Mouse (Mus musculus) limb, embryonic 13.5 days (tissue): ENCODE data around the gene Lpp. TPM values are rescaled to one million over a fixed set of nuclear protein-coding genes. Genes with fewer than 3 reads are reported as not detected.

Experiments
- ATAC-seq: fragments of 200-750 bp; cut with Nextera tagmentation; 2 replicates; pipeline ENCODE4 v1.8.0; 2017; ENCODE audit warnings: low read depth, moderate number of reproducible peaks, moderate TSS enrichment; ENCODE audit not compliant: low FRiP score
- H3K27ac ChIP-seq: fragments of 300-500 bp; sonication (generic); 2 replicates; pipeline ENCODE4 v1.5.1; 2015; ENCODE audit warnings: inconsistent platforms, mild to moderate bottlenecking, moderate library complexity
- H3K27me3 ChIP-seq: fragments of 300-500 bp; sonication (generic); 2 replicates; pipeline ENCODE4 v1.6.1; 2015; ENCODE audit warnings: mild to moderate bottlenecking, inconsistent platforms
- H3K36me3 ChIP-seq: fragments of 300-500 bp; sonication (generic); 2 replicates; pipeline ENCODE4 v1.6.1; 2015; ENCODE audit warnings: inconsistent platforms, mild to moderate bottlenecking, moderate library complexity
- H3K4me1 ChIP-seq: fragments of 300-500 bp; sonication (generic); 2 replicates; pipeline ENCODE4 v1.6.1; 2015; ENCODE audit warnings: inconsistent platforms
- H3K4me2 ChIP-seq: fragments of 300-500 bp; sonication (generic); replicated peaks from 2 replicates; pipeline ENCODE4 v1.6.1; 2015; ENCODE audit warnings: inconsistent platforms, mild to moderate bottlenecking, moderate library complexity
- H3K4me3 ChIP-seq: fragments of 300-500 bp; sonication (generic); 2 replicates; pipeline ENCODE4 v1.5.1; 2015; ENCODE audit warnings: moderate library complexity, mild to moderate bottlenecking, inconsistent platforms
- H3K9ac ChIP-seq: fragments of 300-500 bp; sonication (generic); 2 replicates; pipeline ENCODE4 v1.6.1; 2015; ENCODE audit warnings: mild to moderate bottlenecking, inconsistent platforms
- H3K9me3 ChIP-seq: fragments of 300-500 bp; sonication (generic); 2 replicates; pipeline ENCODE4 v1.6.1; 2016; ENCODE audit warnings: inconsistent platforms
- WGBS: fragments of 180-500 bp; shearing (Covaris S2); methylation state at CpG from one replicate; pipeline ENCODE4 v1.1.7; 2015; 5-methylcytosine and 5-hydroxymethylcytosine counted together
- polyA plus RNA-seq: library from polyadenylated mRNA; unstranded; fragments of >200 nt; fragmentation: Nextera tagmentation; extraction: Ambion mirVana; gene quantifications from 2 replicates; pipeline ENCODE4 v1.2.1, GENCODE M21; 2015

Lpp gene
- polyA plus RNA-seq, 1 experiment from 2014 or later: 56.0 TPM

DNA sequence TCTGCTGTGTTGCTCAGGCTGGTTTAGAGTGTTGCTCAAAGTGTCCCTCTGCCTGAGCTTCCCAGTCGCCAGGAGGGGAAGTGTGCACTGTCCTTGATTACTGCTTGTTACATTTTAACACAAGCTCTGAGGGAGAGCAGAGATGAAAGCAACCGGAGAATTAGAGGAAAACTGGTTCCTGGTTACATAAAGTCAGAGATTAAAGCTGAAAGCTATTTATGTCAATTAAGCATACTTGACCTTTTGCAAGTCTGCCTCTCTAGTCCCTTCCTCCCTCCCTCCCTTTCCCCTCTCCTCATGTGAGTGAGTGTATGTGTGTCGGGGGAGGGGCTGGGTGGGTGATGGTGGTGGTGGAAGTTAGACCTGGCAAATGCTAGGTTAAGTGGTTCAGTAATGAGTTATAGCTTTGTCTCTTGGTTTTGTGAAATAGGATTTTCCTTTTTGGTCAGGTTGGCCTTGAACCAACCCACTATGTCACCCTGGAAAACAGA lies 83.6 kb downstream of the Lpp start:
- Histone ChIP-seq H3K27ac (no peak overlapping the region), H3K4me1 (peaks cover 27% of the 10 kb centered on the region), H3K9me3 (no peaks in the 10 kb centered on the region), H3K36me3 (peaks cover 7% of the 10 kb centered on the region), H3K27me3 (no peaks in the 10 kb centered on the region), H3K4me3 (no peak overlapping the region), H3K9ac (no peak overlapping the region), H3K4me2 (no peak overlapping the region)
- ATAC-seq: no peak
- WGBS: 14% methylated on average over 3 of the region's 3 CpGs

DNA sequence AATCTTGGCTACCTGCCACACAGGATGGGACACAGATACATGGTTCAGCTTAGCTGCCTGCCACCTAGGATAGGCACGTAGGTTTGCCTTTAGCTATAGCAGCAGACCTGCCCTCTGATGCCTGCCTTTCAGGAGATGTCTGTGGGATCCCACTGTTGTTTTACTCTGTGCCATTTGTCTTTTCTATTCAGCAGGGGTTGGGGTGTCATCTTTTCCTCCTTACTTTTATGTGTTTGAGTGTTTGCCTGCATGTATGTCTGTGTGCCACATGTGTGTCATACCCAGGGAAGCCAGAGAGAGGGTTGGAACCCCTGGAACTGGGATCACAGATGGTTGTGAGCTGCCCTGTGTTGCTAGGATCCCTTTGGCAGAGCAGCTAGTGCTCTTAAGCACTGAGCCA lies 84.7 kb downstream of the Lpp start:
- Histone ChIP-seq H3K27ac (no peak overlapping the region), H3K9ac (no peak overlapping the region), H3K4me2 (no peak overlapping the region), H3K27me3 (no peaks in the 10 kb centered on the region), H3K36me3 (peaks cover 3% of the 10 kb centered on the region; the same call in 1 of the 2 replicates), H3K9me3 (no peaks in the 10 kb centered on the region), H3K4me3 (no peak overlapping the region), H3K4me1 (peaks cover 27% of the 10 kb centered on the region)
- ATAC-seq: no peak
- 79% methylated on average over 1 of the region's 1 CpGs for WGBS

DNA sequence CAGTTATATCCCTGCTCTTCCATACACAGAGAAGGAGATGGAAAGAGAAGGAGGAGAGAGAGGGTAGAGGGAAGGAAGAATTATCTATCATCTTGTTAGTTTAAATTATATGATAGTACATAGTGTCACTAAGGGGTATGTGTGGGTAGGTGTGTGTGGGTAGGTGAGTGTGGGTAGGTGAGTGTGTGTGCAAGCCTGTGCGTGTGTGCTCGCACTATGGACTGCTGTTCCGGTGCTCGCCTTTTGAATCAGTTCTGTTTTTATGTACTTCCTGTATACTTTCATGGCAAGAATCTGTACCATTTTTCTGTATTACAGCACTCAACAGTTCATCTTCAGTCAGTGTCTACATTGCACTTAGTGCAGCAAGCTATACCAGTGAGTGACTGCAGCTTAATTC lies 85.5 kb downstream of the Lpp start:
- Histone ChIP-seq H3K9me3 (no peaks in the 10 kb centered on the region), H3K27ac (no peak overlapping the region), H3K9ac (no peak overlapping the region), H3K36me3 (peaks cover 7% of the 10 kb centered on the region; the same call in 1 of the 2 replicates), H3K4me2 (no peak overlapping the region), H3K4me3 (no peak overlapping the region), H3K4me1 (peaks cover 27% of the 10 kb centered on the region), H3K27me3 (no peaks in the 10 kb centered on the region)
- no peak for ATAC-seq
- 84% methylated on average over 4 of the region's 4 CpGs for WGBS

DNA sequence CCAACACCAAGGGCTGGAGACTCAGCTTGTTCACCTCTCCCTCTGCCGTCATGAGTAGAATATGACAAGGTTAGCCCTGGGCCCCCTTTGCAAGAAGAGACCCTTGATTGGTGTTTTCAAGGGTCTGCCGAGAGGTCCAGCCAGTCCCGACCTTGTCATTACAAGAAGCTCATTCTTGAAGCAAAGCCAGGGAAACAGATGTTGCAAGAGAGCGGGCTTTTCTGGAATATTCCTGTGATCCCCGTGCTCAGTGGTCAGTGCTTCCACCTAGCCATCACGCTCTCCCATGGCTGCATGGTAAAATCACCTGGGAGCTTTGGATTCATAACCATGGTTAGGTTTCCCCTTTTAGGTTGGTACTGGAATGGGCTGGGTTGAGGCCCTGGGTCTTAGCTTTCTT lies 89.3 kb downstream of the Lpp start:
- Histone ChIP-seq H3K4me2 (no peak overlapping the region), H3K9ac (no peak overlapping the region), H3K36me3 (peaks cover 7% of the 10 kb centered on the region; the same call in 1 of the 2 replicates), H3K4me3 (no peak overlapping the region), H3K4me1 (peaks cover 10% of the 10 kb centered on the region), H3K9me3 (no peaks in the 10 kb centered on the region), H3K27me3 (no peaks in the 10 kb centered on the region), H3K27ac (no peak overlapping the region)
- ATAC-seq: no peak
- 87% methylated on average over 6 of the region's 6 CpGs for WGBS

DNA sequence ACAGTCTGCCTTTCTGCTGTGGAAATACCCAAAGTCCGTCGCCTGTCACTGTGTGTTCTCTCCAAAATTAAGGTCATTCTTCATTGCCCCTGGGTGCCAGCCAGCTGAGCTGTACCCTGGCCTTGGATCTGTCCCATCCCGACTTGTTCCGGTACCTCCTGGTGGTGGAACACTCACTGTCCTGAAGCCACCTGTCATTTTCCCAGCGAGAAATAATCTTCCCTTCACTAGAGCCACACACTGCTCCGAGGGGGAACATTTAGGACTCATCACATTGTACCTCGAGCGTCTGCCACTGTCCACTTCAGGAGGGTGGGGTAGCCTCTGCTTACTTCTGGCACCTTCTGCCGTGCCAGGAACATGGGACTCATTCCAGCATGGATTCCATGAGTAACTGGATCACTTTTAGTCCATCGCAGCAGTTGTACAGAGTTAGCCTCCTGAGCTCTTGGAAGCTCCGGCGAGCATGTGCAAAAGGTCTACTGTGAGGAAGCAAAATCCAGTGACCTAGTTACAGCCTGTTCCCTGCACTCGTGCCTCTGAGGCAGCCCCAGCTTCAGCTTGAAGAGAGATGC lies 90.3 kb downstream of the Lpp start:
- Histone ChIP-seq H3K4me1 (peaks cover 20% of the 10 kb centered on the region), H3K9me3 (no peaks in the 10 kb centered on the region), H3K4me3 (no peak overlapping the region), H3K27me3 (no peaks in the 10 kb centered on the region), H3K36me3 (peaks cover 7% of the 10 kb centered on the region; the same call in 1 of the 2 replicates), H3K4me2 (no peak overlapping the region), H3K27ac (no peak overlapping the region), H3K9ac (no peak overlapping the region)
- ATAC-seq: no peak
- 91% methylated on average over 13 of the region's 13 CpGs for WGBS

DNA sequence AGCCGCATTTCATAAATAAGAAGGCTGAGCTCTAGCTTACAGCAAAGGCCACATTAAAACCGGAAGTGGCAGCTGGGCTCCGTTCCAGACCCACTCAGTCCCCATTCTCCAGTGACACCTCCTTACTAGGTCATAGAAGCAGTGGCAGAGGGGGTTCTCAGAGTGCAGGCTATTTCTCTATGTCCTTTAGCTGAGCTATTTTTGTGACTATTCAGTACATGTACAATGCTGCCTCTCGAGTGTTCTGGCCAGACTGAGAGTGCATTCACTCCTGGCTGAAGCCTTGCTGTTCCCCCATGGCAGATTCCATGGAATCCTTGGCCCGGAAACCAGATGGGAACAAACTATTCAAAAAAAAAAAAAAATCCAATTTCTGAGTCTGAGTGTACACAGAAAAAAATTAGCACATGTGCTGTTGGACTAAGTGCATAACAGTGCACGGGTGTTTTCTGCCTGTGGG lies 94.5 kb downstream of the Lpp start:
- no peak overlapping the region for H3K9ac ChIP-seq
- H3K27me3 ChIP-seq: no peaks in the 10 kb centered on the region
- no peak for ATAC-seq
- 35% methylated on average over 6 of the region's 6 CpGs for WGBS
- H3K4me1 ChIP-seq: peaks cover 56% of the 10 kb centered on the region
- H3K4me3 ChIP-seq: no peak overlapping the region
- H3K36me3 ChIP-seq: peaks cover 7% of the 10 kb centered on the region; the same call in 1 of the 2 replicates
- no peak overlapping the region for H3K4me2 ChIP-seq
- H3K27ac ChIP-seq: peak overlapping the region; percentile 48; the same call in 1 of the 2 replicates
- no peaks in the 10 kb centered on the region for H3K9me3 ChIP-seq

DNA sequence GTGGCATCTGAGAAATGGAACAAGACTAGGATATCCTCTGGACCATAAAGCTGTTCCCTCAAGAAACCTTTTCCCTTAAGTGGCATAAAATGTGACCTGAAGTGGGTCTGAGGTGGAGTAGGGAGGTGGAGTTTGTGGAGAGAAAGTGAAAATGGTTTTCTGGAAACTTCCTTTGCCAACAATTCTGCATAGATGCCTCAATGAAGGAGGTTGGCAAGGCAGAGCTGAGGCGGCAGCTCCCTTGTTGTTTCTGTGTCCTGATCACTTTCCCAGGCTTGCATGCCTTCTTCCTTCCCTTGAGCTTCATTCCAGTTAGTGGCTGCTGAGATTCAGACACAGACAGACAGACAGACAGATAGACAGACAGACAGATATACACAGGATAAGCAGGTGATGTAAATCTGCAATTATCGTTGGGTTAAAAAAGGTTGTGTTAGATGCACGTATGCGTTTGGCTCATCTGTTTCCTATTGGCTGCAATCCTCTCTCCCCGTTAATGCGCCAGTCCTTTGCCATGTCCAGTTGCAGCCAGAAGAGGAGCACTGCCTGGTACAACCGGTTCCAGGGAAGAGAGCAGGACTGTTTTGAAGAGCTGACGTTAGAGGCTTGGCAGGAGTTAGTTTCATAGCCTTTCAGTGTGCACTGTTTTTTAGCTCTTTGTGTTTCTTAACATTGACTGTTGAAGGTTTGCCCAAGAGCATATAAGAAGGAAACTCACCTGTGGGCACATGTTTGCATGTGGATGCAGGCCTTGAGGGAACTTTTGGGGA lies 96.4 kb downstream of the Lpp start:
- Histone ChIP-seq H3K27me3 (no peaks in the 10 kb centered on the region), H3K9me3 (no peaks in the 10 kb centered on the region), H3K4me2 (no peak overlapping the region), H3K4me3 (no peak overlapping the region), H3K4me1 (peaks cover 69% of the 10 kb centered on the region), H3K9ac (no peak overlapping the region), H3K36me3 (no peaks in the 10 kb centered on the region), H3K27ac (peak overlapping the region; percentile 79)
- WGBS: 75% methylated on average over 8 of the region's 8 CpGs
- ATAC-seq: no peak

DNA sequence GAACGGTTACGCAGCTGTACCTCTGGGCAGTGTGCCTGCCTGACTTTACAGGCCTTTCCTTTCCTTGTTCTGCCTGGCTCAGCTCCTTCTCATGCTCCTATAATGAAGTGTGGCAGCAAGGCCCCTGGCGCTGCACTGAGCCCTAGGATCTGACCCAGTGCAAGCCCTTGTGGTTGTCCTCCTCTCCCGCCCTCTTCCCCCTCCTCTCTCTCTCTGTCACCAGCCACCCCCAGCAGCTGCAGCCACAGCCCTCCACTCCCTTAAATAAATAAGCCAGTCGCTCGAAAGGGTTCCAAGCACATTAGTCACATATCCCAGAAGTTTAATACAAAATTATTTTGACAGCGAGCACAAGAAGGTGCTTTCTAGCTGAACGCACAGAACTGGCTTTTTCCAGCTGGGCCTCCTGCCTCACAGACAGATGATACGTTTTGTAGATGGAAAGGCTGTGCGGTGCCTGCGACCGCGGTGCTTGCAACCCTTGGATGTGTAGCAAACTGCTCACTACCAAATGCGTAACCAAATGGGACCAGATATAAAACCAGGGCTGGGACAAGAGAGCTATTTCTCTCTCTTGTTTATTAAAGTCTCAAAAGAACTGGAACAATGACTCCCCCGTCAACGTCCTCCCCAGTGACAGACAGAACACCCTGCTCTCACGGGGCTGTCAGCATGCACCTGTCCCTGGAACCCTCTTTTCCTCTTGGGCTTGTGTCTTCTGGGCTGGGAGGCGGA lies 97.6 kb downstream of the Lpp start:
- WGBS: 41% methylated on average over 18 of the region's 18 CpGs
- Histone ChIP-seq H3K4me3 (no peak overlapping the region), H3K27ac (peak overlapping the region; percentile 79), H3K27me3 (no peaks in the 10 kb centered on the region), H3K36me3 (no peaks in the 10 kb centered on the region), H3K9ac (no peak overlapping the region; the same call in 1 of the 2 replicates), H3K9me3 (no peaks in the 10 kb centered on the region), H3K4me2 (peak overlapping the region; percentile 31), H3K4me1 (peaks cover 81% of the 10 kb centered on the region)
- peak; percentile 80 for ATAC-seq

DNA sequence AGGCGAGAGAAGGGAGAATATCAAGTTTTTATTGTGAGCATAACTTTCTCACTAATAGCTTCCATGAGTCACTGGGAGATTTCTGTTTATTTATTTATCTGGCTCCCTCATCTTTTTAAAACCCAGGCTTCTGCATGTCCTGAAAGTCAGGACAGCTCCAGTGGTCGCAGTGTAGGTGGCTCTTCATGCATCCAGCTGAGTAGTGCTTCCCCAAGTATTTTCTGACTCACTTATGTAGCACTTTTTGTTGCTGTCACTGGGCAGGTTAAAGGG lies 98.1 kb downstream of the Lpp start:
- Histone ChIP-seq H3K4me1 (peaks cover 82% of the 10 kb centered on the region), H3K27me3 (no peaks in the 10 kb centered on the region), H3K9me3 (no peaks in the 10 kb centered on the region), H3K36me3 (no peaks in the 10 kb centered on the region), H3K4me2 (peak overlapping the region; percentile 31), H3K27ac (peak overlapping the region; percentile 79; the same call in 1 of the 2 replicates), H3K9ac (no peak overlapping the region; the same call in 1 of the 2 replicates), H3K4me3 (no peak overlapping the region)
- ATAC-seq: no peak
- 50% methylated on average over 2 of the region's 2 CpGs for WGBS

DNA sequence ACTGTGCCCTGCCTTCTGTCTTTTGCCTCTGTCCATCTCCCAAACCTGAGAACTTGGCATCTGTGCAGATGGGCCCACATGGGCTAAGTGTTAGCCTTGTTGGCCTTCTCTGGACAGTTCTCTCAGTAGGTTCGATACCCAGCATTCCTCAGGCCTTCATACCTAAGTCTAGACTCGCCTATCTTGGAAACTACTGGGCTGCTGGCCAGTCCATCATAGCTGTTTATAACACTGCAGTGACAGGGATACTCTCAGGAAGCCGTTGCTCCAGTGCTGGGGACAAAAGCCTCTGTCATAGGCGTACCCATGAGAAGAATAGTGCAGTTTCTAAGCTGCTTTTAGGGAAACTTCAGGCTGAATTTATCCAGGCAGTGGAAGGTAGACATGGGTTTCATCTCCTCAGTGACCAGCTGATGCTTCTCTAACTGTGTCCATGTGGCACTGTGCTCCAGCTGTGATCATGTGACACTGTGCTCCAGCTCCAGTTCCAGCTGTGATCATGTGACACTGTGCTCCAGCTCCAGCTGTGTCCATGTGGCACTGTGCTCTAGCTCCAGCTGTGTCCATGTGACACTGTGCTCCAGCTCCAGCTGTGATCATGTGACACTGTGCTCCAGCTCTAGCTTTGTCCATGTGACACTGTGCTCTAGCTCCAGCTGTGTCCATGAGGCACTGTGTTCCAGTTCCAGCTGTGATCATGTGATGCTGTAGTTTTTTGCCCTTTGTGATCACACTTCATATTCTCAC lies 99.1 kb downstream of the Lpp start:
- H3K4me1 ChIP-seq: peaks cover 85% of the 10 kb centered on the region
- H3K9ac ChIP-seq: no peak overlapping the region
- no peak overlapping the region for H3K4me3 ChIP-seq
- WGBS: 83% methylated on average over 4 of the region's 4 CpGs
- H3K27ac ChIP-seq: no peak overlapping the region
- H3K27me3 ChIP-seq: no peaks in the 10 kb centered on the region
- H3K4me2 ChIP-seq: no peak overlapping the region
- H3K9me3 ChIP-seq: no peaks in the 10 kb centered on the region
- no peaks in the 10 kb centered on the region for H3K36me3 ChIP-seq
- ATAC-seq: no peak

DNA sequence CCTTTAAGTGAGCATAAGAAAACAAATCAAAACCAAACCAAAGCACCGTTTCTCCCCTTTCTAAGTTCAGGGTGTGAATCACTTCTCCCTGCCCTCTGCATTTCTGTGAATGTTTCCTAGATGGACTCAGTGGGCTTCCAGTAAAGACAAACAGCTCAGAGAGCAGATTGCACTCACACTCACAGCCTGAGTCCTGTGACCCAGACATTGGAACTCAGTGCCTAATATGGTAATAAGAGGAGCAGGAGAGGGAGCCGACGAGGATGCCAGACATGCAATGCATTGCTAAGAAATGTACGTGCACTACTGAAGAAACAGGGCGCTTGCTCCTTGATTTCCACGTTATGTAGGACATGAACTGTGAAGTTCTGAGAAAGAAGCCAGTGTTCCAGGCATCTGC lies 101.2 kb downstream of the Lpp start:
- Histone ChIP-seq H3K4me3 (no peak overlapping the region), H3K9me3 (no peaks in the 10 kb centered on the region), H3K27me3 (no peaks in the 10 kb centered on the region), H3K36me3 (no peaks in the 10 kb centered on the region), H3K9ac (no peak overlapping the region), H3K4me2 (no peak overlapping the region), H3K4me1 (peaks cover 66% of the 10 kb centered on the region), H3K27ac (no peak overlapping the region)
- 47% methylated on average over 6 of the region's 6 CpGs for WGBS
- ATAC-seq: no peak

DNA sequence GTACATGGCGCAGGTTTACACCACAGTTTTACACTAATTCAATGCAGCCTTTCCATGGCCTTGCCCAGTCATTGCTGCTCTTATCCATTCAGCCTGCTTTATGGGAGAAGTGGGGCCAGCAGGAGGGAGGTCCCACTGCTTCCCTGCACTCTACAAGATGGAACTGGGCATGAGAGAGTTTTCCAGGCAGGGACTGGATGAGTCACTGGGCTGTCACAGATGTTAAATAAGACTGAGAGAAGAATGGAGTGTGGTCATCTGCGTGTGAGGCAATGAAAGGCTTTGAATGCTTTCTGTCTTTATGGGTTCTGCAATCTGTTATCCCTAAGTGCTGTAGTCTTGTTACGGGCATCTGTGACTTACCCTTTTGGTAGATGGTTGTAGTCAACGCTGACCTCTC lies 102.2 kb downstream of the Lpp start:
- Histone ChIP-seq H3K36me3 (no peaks in the 10 kb centered on the region), H3K9me3 (no peaks in the 10 kb centered on the region), H3K4me2 (no peak overlapping the region), H3K9ac (no peak overlapping the region), H3K27ac (no peak overlapping the region), H3K4me1 (peaks cover 59% of the 10 kb centered on the region), H3K27me3 (no peaks in the 10 kb centered on the region), H3K4me3 (no peak overlapping the region)
- 73% methylated on average over 4 of the region's 4 CpGs for WGBS
- ATAC-seq: no peak
